Mouse (Mus musculus) thymus, postnatal 4 days (tissue): Measurements from ENCODE around the gene Arf3.
A peak's percentile ranks its signal among the peaks of the same experiment; 100 is the strongest.

Source experiments
- DNase-seq: peaks from one replicate; pipeline ENCODE4 v3.0.0; 2021

The Arf3 gene

GRCm38 (mm10) chr15:98762670-98763529 lies at the start of gene Arf3:
Arf3 (minus strand) TSS chr15:98763214.
- peak; percentile 98 for DNase-seq

- DNase-seq: peak; percentile 48
These were observed 47.2 kb upstream of the Arf3 start for GRCm38 (mm10) chr15:98810212-98810611.

GRCm38 (mm10) chr15:98809390-98809789 lies 46.4 kb upstream of the Arf3 start, which contains the start of gene Ddn:
Ddn (minus strand) TSS chr15:98809490.
- no peak for DNase-seq

GRCm38 (mm10) chr15:98808651-98809134 lies 45.7 kb upstream of the Arf3 start:
- DNase-seq: no peak

GRCm38 (mm10) chr15:98807895-98808650 lies 45.1 kb upstream of the Arf3 start:
- DNase-seq: peak; percentile 81

GRCm38 (mm10) chr15:98806809-98807770 lies 44.1 kb upstream of the Arf3 start:
- DNase-seq: peak; percentile 56

- no peak for DNase-seq
These were observed 43.2 kb upstream of the Arf3 start for GRCm38 (mm10) chr15:98806071-98806808.

- peak; percentile 74 for DNase-seq
These were observed 42.5 kb upstream of the Arf3 start for GRCm38 (mm10) chr15:98805324-98806040.

GRCm38 (mm10) chr15:98804054-98804453 lies 41.0 kb upstream of the Arf3 start:
- peak; percentile 90 for DNase-seq

GRCm38 (mm10) chr15:98802926-98803325 lies 39.9 kb upstream of the Arf3 start:
- no peak for DNase-seq

GRCm38 (mm10) chr15:98799396-98799795 lies 36.4 kb upstream of the Arf3 start:
- peak; percentile 88 for DNase-seq

- no peak for DNase-seq
These were observed 35.9 kb upstream of the Arf3 start for GRCm38 (mm10) chr15:98798903-98799302.

GRCm38 (mm10) chr15:98797835-98798492 lies 35.0 kb upstream of the Arf3 start:
- DNase-seq: no peak

- DNase-seq: no peak
These were observed 34.0 kb upstream of the Arf3 start for GRCm38 (mm10) chr15:98796803-98797595.

GRCm38 (mm10) chr15:98793141-98793698 lies 30.2 kb upstream of the Arf3 start:
- no peak for DNase-seq

- DNase-seq: peak; percentile 28
These were observed 29.4 kb upstream of the Arf3 start for GRCm38 (mm10) chr15:98792233-98793020.

GRCm38 (mm10) chr15:98791771-98792170 lies 28.8 kb upstream of the Arf3 start:
- peak; percentile 42 for DNase-seq

GRCm38 (mm10) chr15:98791221-98791620 lies 28.2 kb upstream of the Arf3 start:
- no peak for DNase-seq
